In the genomic region with DNA sequence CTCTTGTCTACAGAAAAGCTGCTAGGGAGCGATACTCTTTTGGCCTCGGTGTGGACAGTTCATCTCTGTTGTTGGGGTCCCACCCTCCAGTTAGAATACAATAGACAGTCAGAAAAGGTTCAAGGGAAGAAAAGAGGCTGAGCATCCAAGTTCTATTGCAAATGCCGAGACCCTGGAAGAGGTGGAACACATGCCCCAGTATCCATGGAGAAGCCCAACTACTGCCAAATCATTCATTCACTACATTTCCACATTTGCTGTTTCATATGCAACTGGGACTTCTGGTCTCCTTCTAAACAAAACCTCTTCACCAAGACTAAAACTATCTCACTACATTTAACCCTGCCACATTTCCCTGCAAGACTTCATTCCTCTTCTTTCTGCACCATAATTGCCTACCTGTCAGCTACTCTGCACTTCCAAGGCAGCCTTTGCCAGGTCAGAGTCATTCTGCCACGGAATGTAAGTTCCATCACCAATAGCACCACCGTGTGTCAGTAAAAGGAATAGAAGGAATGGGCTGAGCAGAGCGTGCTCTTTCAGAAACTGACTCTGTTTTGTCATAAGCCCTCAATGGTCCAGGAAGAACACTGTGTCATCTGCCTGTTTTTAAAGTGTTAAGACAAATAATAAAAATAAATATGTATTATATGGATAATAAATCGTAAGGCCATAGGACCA, we compare ENCODE assay signal across 8 mouse cellular contexts.
DNase-seq lines count a peak whose midpoint lies in the region; ATAC-seq and TF ChIP-seq lines count a peak whose summit lies in the region.

No protein-coding gene starts in this region.

- H3K27ac ChIP-seq in bone marrow, adult 2 months (ENCODE audit: control insufficient read depth, insufficient read depth, low read depth, low read length, poor library complexity), result no peak overlapping the region
- H3K27ac ChIP-seq in heart, embryonic 10.5 days, result no peak overlapping the region
- no peak overlapping the region for H3K27ac ChIP-seq in midbrain, embryonic 15.5 days

- ATAC-seq in midbrain, embryonic 15.5 days (replicated peaks), result peak; percentile 88

- no peak for TF ChIP-seq POLR2A in bone marrow, adult 2 months (IDR thresholded peaks at IDR 0.05; ENCODE audit: borderline replicate concordance, control insufficient read depth, low read depth, low read length)

- WGBS in bone marrow, adult 2 months, result 34% methylated on average over 7 of the region's 7 CpGs
- WGBS in heart, embryonic 10.5 days, result 36% methylated on average over 7 of the region's 7 CpGs
- WGBS in midbrain, embryonic 15.5 days, result 39% methylated on average over 7 of the region's 7 CpGs

- H3K36me3 ChIP-seq in heart, embryonic 10.5 days, result no peaks in the 10 kb centered on the region
- H3K36me3 ChIP-seq in midbrain, embryonic 15.5 days (replicated peaks), result no peaks in the 10 kb centered on the region

- H3K4me1 ChIP-seq in bone marrow, adult 2 months (ENCODE audit: control insufficient read depth, insufficient read depth, low read length), result peaks cover 4% of the 10 kb centered on the region
- H3K4me1 ChIP-seq in heart, embryonic 10.5 days, result no peaks in the 10 kb centered on the region
- no peaks in the 10 kb centered on the region for H3K4me1 ChIP-seq in midbrain, embryonic 15.5 days

- TF ChIP-seq CTCF in bone marrow, adult 2 months (IDR thresholded peaks at IDR 0.05; ENCODE audit: control insufficient read depth, insufficient read depth, low read length), result peak; percentile 51

- H3K9me3 ChIP-seq in heart, embryonic 10.5 days, result no peaks in the 10 kb centered on the region
- H3K9me3 ChIP-seq in midbrain, embryonic 15.5 days, result no peaks in the 10 kb centered on the region

- no peaks in the 10 kb centered on the region for H3K27me3 ChIP-seq in heart, embryonic 10.5 days (ENCODE audit: insufficient read depth, poor library complexity, severe bottlenecking)
- H3K27me3 ChIP-seq in midbrain, embryonic 15.5 days (replicated peaks), result no peaks in the 10 kb centered on the region

- no peak overlapping the region for H3K4me3 ChIP-seq in bone marrow, adult 2 months (replicated peaks; ENCODE audit: control insufficient read depth, low read depth, low read length)
- no peak overlapping the region for H3K4me3 ChIP-seq in heart, embryonic 10.5 days
- no peak overlapping the region for H3K4me3 ChIP-seq in midbrain, embryonic 15.5 days

- no peak overlapping the region for H3K4me2 ChIP-seq in midbrain, embryonic 15.5 days

- H3K9ac ChIP-seq in midbrain, embryonic 15.5 days, result no peak overlapping the region

- DNase-seq in gastrocnemius, adult 18-20 months (ENCODE audit: low spot score), result peak; percentile 58
- DNase-seq in gastrocnemius, adult 8-10 months (ENCODE audit: low spot score in 2 of 2), result no peak
- peak; percentile 78 for DNase-seq in 3T3-L1 (ENCODE audit: low read depth, low spot score)
- DNase-seq in heart, embryonic 10.5 days (ENCODE audit: low spot score), result peak; percentile 76
- peak; percentile 14 to 22 for DNase-seq in left cerebral cortex, adult 18-20 months (ENCODE audit: low spot score in 2 of 2)
- peak; percentile 21 for DNase-seq in thymus, postnatal 4 days

Comparison
In these comparisons a context has a peak if more than half of its experiments do, and no peak if none do; other contexts are left out.
1. DNase-seq: peak in gastrocnemius, adult 18-20 months (single experiment), 3T3-L1 (single experiment), heart, embryonic 10.5 days (single experiment), left cerebral cortex, adult 18-20 months (2 of 2) and thymus, postnatal 4 days (single experiment); none in gastrocnemius, adult 8-10 months (0 of 2).